Mouse (Mus musculus) heart, embryonic 15.5 days (tissue): ENCODE measurements around the gene Efl1. TPM values are rescaled to one million over a fixed set of nuclear protein-coding genes. Genes with fewer than 3 reads are reported as not detected.

Experiments used
- ATAC-seq: fragments of 200-750 bp; cut with Nextera tagmentation; replicated peaks from 2 replicates; pipeline ENCODE4 v1.8.0; 2017; ENCODE audit warnings: low read depth, moderate TSS enrichment; ENCODE audit not compliant: insufficient number of reproducible peaks, insufficient read depth, low FRiP score
- H3K27ac ChIP-seq: fragments of 300-500 bp; sonication (generic); 2 replicates; pipeline ENCODE4 v1.5.1; 2015; ENCODE audit warnings: mild to moderate bottlenecking, inconsistent platforms
- H3K27me3 ChIP-seq: fragments of 300-500 bp; sonication (generic); 2 replicates; pipeline ENCODE4 v1.6.1; 2015; ENCODE audit warnings: inconsistent platforms
- H3K36me3 ChIP-seq: fragments of 300-500 bp; sonication (generic); 2 replicates; pipeline ENCODE4 v1.6.1; 2015; ENCODE audit warnings: mild to moderate bottlenecking, inconsistent platforms
- H3K4me1 ChIP-seq: fragments of 300-500 bp; sonication (generic); replicated peaks from 2 replicates; pipeline ENCODE4 v1.6.1; 2015; ENCODE audit warnings: inconsistent platforms
- H3K4me2 ChIP-seq: fragments of 300-500 bp; sonication (generic); 2 replicates; pipeline ENCODE4 v1.6.1; 2015; ENCODE audit warnings: inconsistent platforms, mild to moderate bottlenecking, moderate library complexity
- H3K4me3 ChIP-seq: fragments of 300-500 bp; sonication (generic); 2 replicates; pipeline ENCODE4 v1.5.1; 2015; ENCODE audit warnings: mild to moderate bottlenecking, inconsistent platforms
- H3K9ac ChIP-seq: fragments of 300-500 bp; sonication (generic); 2 replicates; pipeline ENCODE4 v1.6.1; 2015; ENCODE audit warnings: mild to moderate bottlenecking, inconsistent platforms
- H3K9me3 ChIP-seq: fragments of 300-500 bp; sonication (generic); replicated peaks from 2 replicates; pipeline ENCODE4 v1.6.1; 2016; ENCODE audit warnings: inconsistent platforms
- WGBS: fragments of 180-500 bp; shearing (Covaris S2); methylation state at CpG from one replicate; pipeline ENCODE4 v1.1.7; 2015; ENCODE audit warnings: mixed read lengths; 5-methylcytosine and 5-hydroxymethylcytosine counted together
- polyA plus RNA-seq: library from polyadenylated mRNA; unstranded; fragments of >200 nt; fragmentation: Nextera tagmentation; extraction: Ambion mirVana; gene quantifications from 2 replicates; pipeline ENCODE4 v1.2.1, GENCODE M21; 2015

Efl1 gene
- polyA plus RNA-seq = 11.3 and 15.2 TPM in 2 replicates

DNA sequence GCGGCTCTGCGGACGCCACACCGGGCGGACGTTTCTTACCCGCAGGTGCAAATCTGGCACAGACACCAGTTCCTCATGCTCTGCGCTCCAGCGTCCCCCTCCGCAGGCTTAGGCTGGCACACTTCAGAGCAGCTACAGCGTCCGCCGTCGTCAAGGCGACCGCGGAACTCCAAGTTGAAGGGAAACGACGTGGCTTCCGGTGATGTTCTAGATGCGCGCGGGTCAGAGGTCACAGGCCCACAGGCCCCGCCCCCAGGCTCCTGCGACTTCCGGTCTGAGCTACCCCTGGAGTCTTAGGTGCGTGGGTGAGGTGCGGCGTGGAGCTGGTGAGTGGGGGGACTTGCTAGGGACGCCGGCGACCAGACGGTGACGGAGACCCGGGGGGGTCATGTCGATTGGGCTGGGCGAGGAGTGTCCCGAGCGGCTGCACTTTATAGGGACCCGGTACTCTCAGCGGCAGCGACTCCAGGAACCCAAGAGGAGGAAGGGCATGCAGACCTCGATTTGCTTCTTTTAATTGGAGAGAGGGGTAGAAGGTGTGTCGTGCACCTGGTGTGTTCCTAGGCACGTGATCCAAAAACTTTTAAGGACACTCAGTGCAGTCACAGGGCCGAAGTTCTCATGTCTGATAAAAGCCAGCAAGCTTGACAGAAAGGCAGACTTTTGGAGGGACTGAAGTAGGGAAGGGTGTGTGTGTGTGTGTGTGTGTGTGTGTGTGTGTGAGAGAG is at the start of gene Efl1, which contains the start of gene Saxo2:
TSS of gene Efl1 (plus strand) at position 262 of the 728 bp plus-strand sequence.
TSS of gene Saxo2 (minus strand) at position 176 of the 728 bp plus-strand sequence.
- peak within 1 kb of the TSS; percentile 74 for H3K4me2 ChIP-seq
- peak within 1 kb of the TSS; percentile 83 for H3K4me3 ChIP-seq
- under 1% methylated on average over 46 of the region's 46 CpGs for WGBS
- H3K9me3 ChIP-seq = no peaks in the 10 kb centered on the region
- H3K4me1 ChIP-seq = peaks cover 7% of the 10 kb centered on the region
- H3K9ac ChIP-seq = peak within 1 kb of the TSS; percentile 74
- peak; percentile 96 for ATAC-seq
- no peaks in the 10 kb centered on the region for H3K27me3 ChIP-seq
- H3K36me3 ChIP-seq = peaks cover 7% of the 10 kb centered on the region; the same call in 1 of the 2 replicates
- H3K27ac ChIP-seq = peak within 1 kb of the TSS; percentile 66; the same call in 1 of the 2 replicates

DNA sequence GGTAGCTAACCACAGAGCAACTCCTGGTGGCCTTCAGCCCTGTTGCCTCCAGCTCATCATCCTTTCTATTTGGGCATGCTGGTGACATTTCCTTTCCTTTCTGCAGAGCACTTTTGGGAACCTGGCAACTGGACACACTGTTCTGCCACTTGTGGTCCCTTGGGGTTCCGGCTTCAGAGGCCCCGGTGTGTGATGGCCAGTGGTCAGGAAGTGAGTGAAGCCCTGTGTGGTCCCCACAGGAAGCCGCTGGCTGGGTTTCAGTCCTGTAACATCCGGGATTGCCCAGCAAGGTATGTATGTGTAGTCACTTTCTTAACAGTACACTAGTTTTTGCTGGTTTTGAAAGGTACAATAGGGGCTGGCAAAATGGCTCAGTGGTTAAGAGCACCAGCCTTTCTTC is 46.4 kb upstream of the Efl1 start:
- H3K4me1 ChIP-seq = no peaks in the 10 kb centered on the region; the same call in 1 of the 2 replicates
- H3K27me3 ChIP-seq = no peaks in the 10 kb centered on the region
- no peak overlapping the region for H3K4me2 ChIP-seq
- H3K4me3 ChIP-seq = no peak overlapping the region
- no peaks in the 10 kb centered on the region for H3K9me3 ChIP-seq
- H3K9ac ChIP-seq = no peak overlapping the region
- no peaks in the 10 kb centered on the region for H3K36me3 ChIP-seq
- ATAC-seq = no peak
- 59% methylated on average over 4 of the region's 4 CpGs for WGBS
- no peak overlapping the region for H3K27ac ChIP-seq

GRCm38 (mm10) chr7:82605425-82605824 is 43.0 kb upstream of the Efl1 start:
- H3K4me1 ChIP-seq = no peaks in the 10 kb centered on the region; the same call in 1 of the 2 replicates
- H3K27ac ChIP-seq = no peak overlapping the region
- no peak overlapping the region for H3K4me2 ChIP-seq
- H3K36me3 ChIP-seq = no peaks in the 10 kb centered on the region
- ATAC-seq = no peak
- WGBS = 77% methylated on average over 6 of the region's 6 CpGs
- no peaks in the 10 kb centered on the region for H3K27me3 ChIP-seq
- H3K9me3 ChIP-seq = no peaks in the 10 kb centered on the region
- H3K4me3 ChIP-seq = no peak overlapping the region
- H3K9ac ChIP-seq = no peak overlapping the region

- 51% methylated on average over 3 of the region's 3 CpGs for WGBS
- ATAC-seq = no peak
- Histone ChIP-seq H3K4me2 (no peak overlapping the region), H3K27ac (no peak overlapping the region), H3K9ac (no peak overlapping the region), H3K36me3 (no peaks in the 10 kb centered on the region), H3K27me3 (no peaks in the 10 kb centered on the region), H3K9me3 (no peaks in the 10 kb centered on the region), H3K4me3 (no peak overlapping the region), H3K4me1 (no peaks in the 10 kb centered on the region)
Observed at GRCm38 (mm10) chr7:82609629-82610028, 38.8 kb upstream of the Efl1 start.

- Histone ChIP-seq H3K9me3 (no peaks in the 10 kb centered on the region), H3K4me2 (no peak overlapping the region), H3K9ac (no peak overlapping the region), H3K27me3 (no peaks in the 10 kb centered on the region), H3K4me3 (no peak overlapping the region), H3K4me1 (no peaks in the 10 kb centered on the region), H3K36me3 (no peaks in the 10 kb centered on the region), H3K27ac (no peak overlapping the region)
- ATAC-seq = no peak
- WGBS = 12% methylated on average over 7 of the region's 7 CpGs
Observed at GRCm38 (mm10) chr7:82625342-82625741, 23.1 kb upstream of the Efl1 start.

- ATAC-seq = no peak
- H3K4me3 ChIP-seq = no peak overlapping the region
- 83% methylated on average over 3 of the region's 3 CpGs for WGBS
- peaks cover 5% of the 10 kb centered on the region; the same call in 1 of the 2 replicates for H3K36me3 ChIP-seq
- no peaks in the 10 kb centered on the region for H3K9me3 ChIP-seq
- H3K27ac ChIP-seq = no peak overlapping the region
- no peaks in the 10 kb centered on the region for H3K27me3 ChIP-seq
- no peak overlapping the region for H3K9ac ChIP-seq
- peaks cover 7% of the 10 kb centered on the region for H3K4me1 ChIP-seq
- H3K4me2 ChIP-seq = no peak overlapping the region
Observed at GRCm38 (mm10) chr7:82647183-82647582, 1.2 kb upstream of the Efl1 start.

GRCm38 (mm10) chr7:82647909-82648308 is 505 bp upstream of the Efl1 start:
- Histone ChIP-seq H3K27me3 (no peaks in the 10 kb centered on the region), H3K4me2 (peak overlapping the region; percentile 74), H3K36me3 (peaks cover 7% of the 10 kb centered on the region; the same call in 1 of the 2 replicates), H3K9ac (peak overlapping the region; percentile 74), H3K9me3 (no peaks in the 10 kb centered on the region), H3K27ac (no peak overlapping the region), H3K4me3 (peak overlapping the region; percentile 83), H3K4me1 (peaks cover 7% of the 10 kb centered on the region)
- 26% methylated on average over 4 of the region's 4 CpGs for WGBS
- ATAC-seq = no peak

- H3K36me3 ChIP-seq = peaks cover 7% of the 10 kb centered on the region; the same call in 1 of the 2 replicates
- peaks cover 7% of the 10 kb centered on the region for H3K4me1 ChIP-seq
- peak overlapping the region; percentile 83 for H3K4me3 ChIP-seq
- H3K27ac ChIP-seq = 0 out of 2 replicates have a peak overlapping the region, but pooled peaks have one; percentile 66
- ATAC-seq = no peak
- peak overlapping the region; percentile 74 for H3K4me2 ChIP-seq
- 8% methylated on average over 6 of the region's 6 CpGs for WGBS
- no peak overlapping the region for H3K9ac ChIP-seq
- H3K9me3 ChIP-seq = no peaks in the 10 kb centered on the region
- no peaks in the 10 kb centered on the region for H3K27me3 ChIP-seq
Observed at GRCm38 (mm10) chr7:82649081-82649445, 649 bp downstream of the Efl1 start.

DNA sequence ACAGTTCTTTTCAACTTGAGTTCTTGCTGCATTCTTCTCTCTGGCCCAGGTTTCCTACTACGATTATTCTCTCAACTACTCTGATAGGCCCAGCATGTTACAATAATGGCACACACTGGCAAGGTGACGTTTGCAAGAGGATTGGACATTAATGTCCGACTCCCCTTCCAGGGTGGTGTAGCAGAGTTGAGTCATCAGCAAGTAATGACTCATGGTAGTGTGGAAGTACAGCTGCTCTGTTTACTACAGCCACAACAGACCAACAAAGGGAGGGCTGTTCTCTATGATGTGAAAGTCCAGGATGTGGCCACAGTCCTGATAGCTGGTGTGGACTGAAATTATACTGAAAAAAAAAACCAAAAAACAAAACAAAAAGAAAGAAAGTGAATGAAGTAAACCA is 16.2 kb downstream of the Efl1 start:
- Histone ChIP-seq H3K4me3 (no peak overlapping the region), H3K9me3 (no peaks in the 10 kb centered on the region), H3K36me3 (peaks cover 26% of the 10 kb centered on the region), H3K4me1 (no peaks in the 10 kb centered on the region), H3K27ac (no peak overlapping the region), H3K27me3 (no peaks in the 10 kb centered on the region), H3K4me2 (no peak overlapping the region), H3K9ac (no peak overlapping the region)
- no peak for ATAC-seq
- 67% methylated on average over 3 of the region's 3 CpGs for WGBS

GRCm38 (mm10) chr7:82676001-82676400 is 27.6 kb downstream of the Efl1 start:
- Histone ChIP-seq H3K4me1 (no peaks in the 10 kb centered on the region), H3K36me3 (peaks cover 9% of the 10 kb centered on the region; the same call in 1 of the 2 replicates), H3K27me3 (no peaks in the 10 kb centered on the region), H3K9me3 (no peaks in the 10 kb centered on the region), H3K27ac (no peak overlapping the region), H3K4me2 (no peak overlapping the region), H3K4me3 (no peak overlapping the region), H3K9ac (no peak overlapping the region)
- 87% methylated on average over 5 of the region's 5 CpGs for WGBS
- ATAC-seq = no peak

- WGBS = 76% methylated on average over 6 of the region's 6 CpGs
- Histone ChIP-seq H3K36me3 (peaks cover 9% of the 10 kb centered on the region; the same call in 1 of the 2 replicates), H3K9me3 (no peaks in the 10 kb centered on the region), H3K4me2 (no peak overlapping the region), H3K27me3 (no peaks in the 10 kb centered on the region), H3K4me3 (no peak overlapping the region), H3K27ac (no peak overlapping the region), H3K9ac (no peak overlapping the region), H3K4me1 (no peaks in the 10 kb centered on the region)
- ATAC-seq = no peak
Observed at GRCm38 (mm10) chr7:82676834-82677233, 28.4 kb downstream of the Efl1 start.

GRCm38 (mm10) chr7:82679901-82680300 is 31.5 kb downstream of the Efl1 start:
- Histone ChIP-seq H3K36me3 (peaks cover 7% of the 10 kb centered on the region), H3K4me3 (no peak overlapping the region), H3K27me3 (no peaks in the 10 kb centered on the region), H3K27ac (no peak overlapping the region), H3K4me1 (no peaks in the 10 kb centered on the region), H3K9me3 (no peaks in the 10 kb centered on the region), H3K4me2 (no peak overlapping the region), H3K9ac (no peak overlapping the region)
- WGBS = 93% methylated on average over 5 of the region's 5 CpGs
- ATAC-seq = no peak
